9 mouse cellular contexts compared by ENCODE assay signal in genomic region chr2:38424278-38424931, GRCm38 (mm10).
A peak's percentile ranks its signal among the peaks of the same experiment; 100 is the strongest.
DNase-seq lines count a peak whose midpoint lies in the region; ATAC-seq and TF ChIP-seq lines count a peak whose summit lies in the region.
"Had no signal": no experiment of that assay in that cellular context is flagged by ENCODE, and none has a peak within 500 bp of the region (broad histone marks: within the 10 kb centered on the region; RNA-seq: fewer than 3 reads in every experiment).

No protein-coding gene starts in this region.

- H3K4me2 ChIP-seq in liver, embryonic 12.5 days: peak overlapping the region; percentile 28
- H3K4me2 ChIP-seq in liver, postnatal 0 days (ENCODE audit: low read depth, low read length): no peak overlapping the region
- H3K4me2 ChIP-seq in embryonic facial prominence, embryonic 14.5 days (ENCODE audit: low read depth, low read length): peak overlapping the region; percentile 48
- peak overlapping the region; percentile 45 for H3K4me2 ChIP-seq in limb, embryonic 14.5 days (replicated peaks; ENCODE audit: low read depth, low read length, severe bottlenecking)
- H3K4me2 ChIP-seq in stomach, embryonic 16.5 days (ENCODE audit: low read depth, low read length): 0 out of 2 replicates have a peak overlapping the region, but pooled peaks have one; percentile 24

- H3K9ac ChIP-seq in liver, embryonic 12.5 days: no peak overlapping the region
- no peak overlapping the region for H3K9ac ChIP-seq in liver, postnatal 0 days (replicated peaks)
- peak overlapping the region; percentile 35 for H3K9ac ChIP-seq in embryonic facial prominence, embryonic 14.5 days (ENCODE audit: low read depth, low read length)
- peak overlapping the region; percentile 25; the same call in 1 of the 2 replicates for H3K9ac ChIP-seq in limb, embryonic 14.5 days (ENCODE audit: low read depth, low read length, severe bottlenecking)
- H3K9ac ChIP-seq in stomach, embryonic 16.5 days (ENCODE audit: low read length): no peak overlapping the region

- no peaks in the 10 kb centered on the region; the same call in 1 of the 2 replicates for H3K4me1 ChIP-seq in liver, embryonic 12.5 days
- no peaks in the 10 kb centered on the region for H3K4me1 ChIP-seq in liver, postnatal 0 days (ENCODE audit: insufficient read depth)
- H3K4me1 ChIP-seq in embryonic facial prominence, embryonic 14.5 days (ENCODE audit: control insufficient read depth, insufficient read depth, low read length): peaks cover 12% of the 10 kb centered on the region
- H3K4me1 ChIP-seq in limb, embryonic 14.5 days (ENCODE audit: control insufficient read depth, insufficient read depth, low read length): peaks cover 10% of the 10 kb centered on the region
- H3K4me1 ChIP-seq in stomach, embryonic 16.5 days (ENCODE audit: control insufficient read depth, insufficient read depth, low read length): peaks cover 7% of the 10 kb centered on the region; the same call in 1 of the 2 replicates

- TF ChIP-seq CTCF in liver, postnatal 0 days (IDR thresholded peaks at IDR 0.05; ENCODE audit: low read depth): no peak

- H3K36me3 ChIP-seq in liver, embryonic 12.5 days: no peaks in the 10 kb centered on the region
- no peaks in the 10 kb centered on the region for H3K36me3 ChIP-seq in liver, postnatal 0 days (replicated peaks; ENCODE audit: insufficient read depth, low read length)
- no peaks in the 10 kb centered on the region for H3K36me3 ChIP-seq in embryonic facial prominence, embryonic 14.5 days (ENCODE audit: control insufficient read depth, insufficient read depth, low read length)
- H3K36me3 ChIP-seq in limb, embryonic 14.5 days (ENCODE audit: control insufficient read depth, insufficient read depth, low read length): no peaks in the 10 kb centered on the region
- no peaks in the 10 kb centered on the region for H3K36me3 ChIP-seq in stomach, embryonic 16.5 days (ENCODE audit: control insufficient read depth, insufficient read depth, low read length)

- peaks cover 42% of the 10 kb centered on the region for H3K27me3 ChIP-seq in liver, embryonic 12.5 days (replicated peaks)
- H3K27me3 ChIP-seq in liver, postnatal 0 days (ENCODE audit: insufficient read depth, low read length): 0 out of 2 replicates have a peak, but pooled peaks cover 2% of the 10 kb centered on the region
- H3K27me3 ChIP-seq in embryonic facial prominence, embryonic 14.5 days (replicated peaks; ENCODE audit: control insufficient read depth, insufficient read depth, low read length): no peaks in the 10 kb centered on the region
- no peaks in the 10 kb centered on the region for H3K27me3 ChIP-seq in limb, embryonic 14.5 days (ENCODE audit: control insufficient read depth, insufficient read depth, low read length)
- H3K27me3 ChIP-seq in stomach, embryonic 16.5 days (ENCODE audit: control insufficient read depth, insufficient read depth, low read length): no peaks in the 10 kb centered on the region

- no peak overlapping the region for H3K27ac ChIP-seq in liver, embryonic 12.5 days
- no peak overlapping the region for H3K27ac ChIP-seq in liver, postnatal 0 days (ENCODE audit: low read depth)
- peak overlapping the region; percentile 23; the same call in 1 of the 2 replicates for H3K27ac ChIP-seq in embryonic facial prominence, embryonic 14.5 days (replicated peaks; ENCODE audit: low read depth, low read length)
- H3K27ac ChIP-seq in limb, embryonic 14.5 days (replicated peaks; ENCODE audit: low read depth, low read length): no peak overlapping the region
- H3K27ac ChIP-seq in stomach, embryonic 16.5 days (ENCODE audit: low read length): no peak overlapping the region
- H3K27ac ChIP-seq: kidney, postnatal 0 days; macrophage had no signal

- DNase-seq in liver, postnatal 0 days: no peak
- DNase-seq in embryonic facial prominence, embryonic 14.5 days (ENCODE audit: low spot score): peak; percentile 69
- DNase-seq in limb, embryonic 14.5 days (ENCODE audit: low spot score): no peak
- no peak for DNase-seq in spleen, adult 18-20 months
- DNase-seq in lung, postnatal 10 days: no peak

- H3K4me3 ChIP-seq in liver, embryonic 12.5 days: no peak overlapping the region
- no peak overlapping the region for H3K4me3 ChIP-seq in liver, postnatal 0 days (ENCODE audit: low read depth, low read length)
- peak overlapping the region; percentile 16; the same call in 1 of the 2 replicates for H3K4me3 ChIP-seq in embryonic facial prominence, embryonic 14.5 days (ENCODE audit: low read depth, low read length)
- peak overlapping the region; percentile 10; the same call in 1 of the 2 replicates for H3K4me3 ChIP-seq in limb, embryonic 14.5 days (replicated peaks; ENCODE audit: low read length)
- H3K4me3 ChIP-seq in stomach, embryonic 16.5 days (replicated peaks; ENCODE audit: low read length): no peak overlapping the region

- TF ChIP-seq POLR2A in limb, embryonic 14.5 days (IDR thresholded peaks at IDR 0.05; ENCODE audit: borderline replicate concordance, extremely low read depth, insufficient read depth, insufficient read length): no peak

- no peaks in the 10 kb centered on the region for H3K9me3 ChIP-seq in liver, embryonic 12.5 days (replicated peaks)
- H3K9me3 ChIP-seq in liver, postnatal 0 days (ENCODE audit: low read length): no peaks in the 10 kb centered on the region
- no peaks in the 10 kb centered on the region for H3K9me3 ChIP-seq in embryonic facial prominence, embryonic 14.5 days (ENCODE audit: control insufficient read depth, low read length)
- no peaks in the 10 kb centered on the region for H3K9me3 ChIP-seq in limb, embryonic 14.5 days (ENCODE audit: control insufficient read depth, low read length)
- no peaks in the 10 kb centered on the region for H3K9me3 ChIP-seq in stomach, embryonic 16.5 days (replicated peaks; ENCODE audit: control insufficient read depth, low read length)

- TF ChIP-seq EP300 in liver, postnatal 0 days (IDR thresholded peaks at IDR 0.05; ENCODE audit: low read depth): no peak

- ATAC-seq in liver, embryonic 12.5 days: no peak
- no peak for ATAC-seq in liver, postnatal 0 days
- peak; percentile 66 for ATAC-seq in embryonic facial prominence, embryonic 14.5 days (ENCODE audit: low read depth)
- peak; percentile 17; the same call in 1 of the 2 replicates for ATAC-seq in limb, embryonic 14.5 days (ENCODE audit: low FRiP score, low read depth)
- no peak for ATAC-seq in stomach, embryonic 16.5 days (ENCODE audit: insufficient read depth, low FRiP score)

- 7% methylated on average over 22 of the region's 22 CpGs for WGBS in liver, embryonic 12.5 days (ENCODE audit: insufficient replicate concordance)
- 13% methylated on average over 19 of the region's 22 CpGs for WGBS in liver, postnatal 0 days (ENCODE audit: insufficient replicate concordance)
- whole genome bisulfite sequencing in embryonic facial prominence, embryonic 14.5 days: 5% methylated on average over 15 of the region's 22 CpGs
- WGBS in limb, embryonic 14.5 days: 4% methylated on average over 18 of the region's 22 CpGs
- WGBS in stomach, embryonic 16.5 days: 4% methylated on average over 18 of the region's 22 CpGs

Comparison
In these comparisons a context has a peak if more than half of its experiments do, and no peak if none do; other contexts are left out.
1. ATAC-seq: peak in embryonic facial prominence, embryonic 14.5 days (single experiment) and limb, embryonic 14.5 days (single experiment); none in liver, embryonic 12.5 days (single experiment), liver, postnatal 0 days (single experiment) and stomach, embryonic 16.5 days (single experiment).
2. H3K4me3 ChIP-seq: peak in embryonic facial prominence, embryonic 14.5 days (single experiment) and limb, embryonic 14.5 days (single experiment); none in liver, embryonic 12.5 days (single experiment), liver, postnatal 0 days (single experiment) and stomach, embryonic 16.5 days (single experiment).
3. H3K9ac ChIP-seq: peak in embryonic facial prominence, embryonic 14.5 days (single experiment) and limb, embryonic 14.5 days (single experiment); none in liver, embryonic 12.5 days (single experiment), liver, postnatal 0 days (single experiment) and stomach, embryonic 16.5 days (single experiment).